Mouse (Mus musculus) forebrain, embryonic 10.5 days (tissue): ENCODE measurements around the gene Cdk2. TPM values are rescaled to one million over a fixed set of nuclear protein-coding genes. Genes with fewer than 3 reads are reported as not detected.
A peak's percentile ranks its signal among the peaks of the same experiment; 100 is the strongest.

ENCODE experiments used
- DNase-seq: peaks from one replicate; pipeline ENCODE4 v3.0.0-alpha.2; 2017; ENCODE audit warnings: low spot score; ENCODE audit errors: extremely low spot score
- H3K27ac ChIP-seq: fragments of 300-500 bp; sonication (generic); 2 replicates; pipeline ENCODE4 v1.5.1; 2016; ENCODE audit warnings: mild to moderate bottlenecking
- H3K27me3 ChIP-seq: fragments of 300-500 bp; sonication (generic); 2 replicates; pipeline ENCODE4 v1.6.1; 2016; ENCODE audit warnings: mild to moderate bottlenecking; ENCODE audit not compliant: poor library complexity, severe bottlenecking
- H3K36me3 ChIP-seq: fragments of 300-500 bp; sonication (generic); replicated peaks from 2 replicates; pipeline ENCODE4 v1.6.1; 2016; ENCODE audit warnings: mild to moderate bottlenecking, moderate library complexity
- H3K4me1 ChIP-seq: fragments of 300-500 bp; sonication (generic); 2 replicates; pipeline ENCODE4 v1.6.1; 2016
- H3K4me3 ChIP-seq: fragments of 300-500 bp; sonication (generic); 2 replicates; pipeline ENCODE4 v1.5.1; 2016; ENCODE audit warnings: mild to moderate bottlenecking, moderate library complexity
- H3K9me3 ChIP-seq: fragments of 300-500 bp; sonication (generic); 2 replicates; pipeline ENCODE4 v1.6.1; 2016; ENCODE audit warnings: mild to moderate bottlenecking, moderate library complexity
- WGBS: fragments of 180-500 bp; shearing (Covaris S2); methylation state at CpG from one replicate; pipeline ENCODE4 v1.1.7; 2016; 5-methylcytosine and 5-hydroxymethylcytosine counted together
- polyA plus RNA-seq: library from polyadenylated mRNA; unstranded; fragments of >200 nt; fragmentation: Nextera tagmentation; extraction: Ambion mirVana; gene quantifications from 2 replicates; pipeline ENCODE4 v1.2.1, GENCODE M21; 2016

Cdk2 gene
- polyA plus RNA-seq = 119 and 120 TPM in 2 replicates

- DNase-seq = peak; percentile 96
- Histone ChIP-seq H3K4me3 (peak within 1 kb of the TSS; percentile 93), H3K4me1 (peaks cover 28% of the 10 kb centered on the region), H3K27me3 (no peaks in the 10 kb centered on the region), H3K27ac (peak within 1 kb of the TSS; percentile 96), H3K36me3 (peaks cover 40% of the 10 kb centered on the region), H3K9me3 (no peaks in the 10 kb centered on the region)
- WGBS = under 1% methylated on average over 62 of the region's 62 CpGs
Measured at GRCm38 (mm10) chr10:128704491-128705316, at the start of gene Cdk2. TSS of gene Cdk2 (minus strand) at chr10:128705031.

GRCm38 (mm10) chr10:128748252-128748864, 43.5 kb upstream of the Cdk2 start:
- Histone ChIP-seq H3K27ac (peak overlapping the region; percentile 97), H3K27me3 (peaks cover 34% of the 10 kb centered on the region), H3K9me3 (no peaks in the 10 kb centered on the region), H3K36me3 (peaks cover 15% of the 10 kb centered on the region), H3K4me1 (peaks cover 45% of the 10 kb centered on the region), H3K4me3 (peak overlapping the region; percentile 85)
- WGBS = under 1% methylated on average over 37 of the region's 37 CpGs
- peak; percentile 93 for DNase-seq

- Histone ChIP-seq H3K4me1 (peaks cover 50% of the 10 kb centered on the region), H3K27ac (peak within 1 kb of the TSS; percentile 97), H3K36me3 (peaks cover 9% of the 10 kb centered on the region), H3K9me3 (no peaks in the 10 kb centered on the region), H3K27me3 (peaks cover 40% of the 10 kb centered on the region), H3K4me3 (peak within 1 kb of the TSS; percentile 85)
- under 1% methylated on average over 36 of the region's 36 CpGs for WGBS
- DNase-seq = peak; percentile 78
Measured at GRCm38 (mm10) chr10:128747646-128748251, 42.9 kb upstream of the Cdk2 start, which contains the start of gene Pym1. TSS of gene Pym1 (plus strand) at chr10:128747889.

- peak overlapping the region; percentile 97 for H3K27ac ChIP-seq
- peaks cover 2% of the 10 kb centered on the region for H3K36me3 ChIP-seq
- H3K27me3 ChIP-seq = peaks cover 46% of the 10 kb centered on the region
- peaks cover 52% of the 10 kb centered on the region for H3K4me1 ChIP-seq
- DNase-seq = no peak
- H3K4me3 ChIP-seq = peak overlapping the region; percentile 85
- 34% methylated on average over 9 of the region's 9 CpGs for WGBS
- H3K9me3 ChIP-seq = no peaks in the 10 kb centered on the region
Measured at GRCm38 (mm10) chr10:128746972-128747645, 42.3 kb upstream of the Cdk2 start.

- no peaks in the 10 kb centered on the region for H3K9me3 ChIP-seq
- H3K4me3 ChIP-seq = no peak overlapping the region
- H3K27me3 ChIP-seq = peaks cover 57% of the 10 kb centered on the region
- DNase-seq = no peak
- 92% methylated on average over 10 of the region's 10 CpGs for WGBS
- peaks cover 52% of the 10 kb centered on the region for H3K4me1 ChIP-seq
- H3K27ac ChIP-seq = no peak overlapping the region
- H3K36me3 ChIP-seq = no peaks in the 10 kb centered on the region
Measured at GRCm38 (mm10) chr10:128745946-128746613, 41.2 kb upstream of the Cdk2 start.

GRCm38 (mm10) chr10:128744680-128745601, 40.1 kb upstream of the Cdk2 start, which contains the start of gene Dgka:
TSS of gene Dgka (minus strand) at chr10:128744855.
- DNase-seq = no peak
- Histone ChIP-seq H3K27ac (peak within 1 kb of the TSS; percentile 78), H3K9me3 (no peaks in the 10 kb centered on the region), H3K27me3 (peaks cover 63% of the 10 kb centered on the region), H3K4me1 (peaks cover 47% of the 10 kb centered on the region), H3K36me3 (no peaks in the 10 kb centered on the region), H3K4me3 (peak within 1 kb of the TSS; percentile 72)
- 23% methylated on average over 18 of the region's 18 CpGs for WGBS

- DNase-seq = no peak
- Histone ChIP-seq H3K27ac (peak overlapping the region; percentile 78), H3K4me3 (peak overlapping the region; percentile 72), H3K4me1 (peaks cover 40% of the 10 kb centered on the region), H3K36me3 (no peaks in the 10 kb centered on the region), H3K27me3 (peaks cover 63% of the 10 kb centered on the region), H3K9me3 (no peaks in the 10 kb centered on the region)
- WGBS = 8% methylated on average over 8 of the region's 8 CpGs
Measured at GRCm38 (mm10) chr10:128744211-128744610, 39.4 kb upstream of the Cdk2 start.

- peak overlapping the region; percentile 78 for H3K27ac ChIP-seq
- WGBS = under 1% methylated on average over 37 of the region's 37 CpGs
- peak; percentile 60 for DNase-seq
Measured at GRCm38 (mm10) chr10:128743791-128744191, 39.0 kb upstream of the Cdk2 start.

GRCm38 (mm10) chr10:128743235-128743634, 38.4 kb upstream of the Cdk2 start:
- no peaks in the 10 kb centered on the region for H3K36me3 ChIP-seq
- peak overlapping the region; percentile 78; the same call in 1 of the 2 replicates for H3K27ac ChIP-seq
- H3K4me3 ChIP-seq = peak overlapping the region; percentile 72
- peaks cover 63% of the 10 kb centered on the region for H3K27me3 ChIP-seq
- no peak for DNase-seq
- H3K9me3 ChIP-seq = no peaks in the 10 kb centered on the region
- 8% methylated on average over 7 of the region's 7 CpGs for WGBS
- peaks cover 36% of the 10 kb centered on the region for H3K4me1 ChIP-seq

More at GRCm38 (mm10) chr10:128743791-128744191, 39.0 kb upstream of the Cdk2 start:
- peaks cover 63% of the 10 kb centered on the region for H3K27me3 ChIP-seq
- H3K4me3 ChIP-seq = peak overlapping the region; percentile 72
- no peaks in the 10 kb centered on the region for H3K9me3 ChIP-seq
- peaks cover 36% of the 10 kb centered on the region for H3K4me1 ChIP-seq
- no peaks in the 10 kb centered on the region for H3K36me3 ChIP-seq

GRCm38 (mm10) chr10:128742616-128743015, 37.8 kb upstream of the Cdk2 start:
- Histone ChIP-seq H3K4me3 (no peak overlapping the region), H3K27me3 (peaks cover 63% of the 10 kb centered on the region), H3K36me3 (no peaks in the 10 kb centered on the region), H3K27ac (no peak overlapping the region), H3K4me1 (peaks cover 35% of the 10 kb centered on the region), H3K9me3 (no peaks in the 10 kb centered on the region)
- 52% methylated on average over 4 of the region's 4 CpGs for WGBS
- no peak for DNase-seq

- no peaks in the 10 kb centered on the region for H3K9me3 ChIP-seq
- peaks cover 48% of the 10 kb centered on the region for H3K27me3 ChIP-seq
- DNase-seq = no peak
- H3K4me3 ChIP-seq = no peak overlapping the region
- WGBS = 65% methylated on average over 2 of the region's 2 CpGs
- no peaks in the 10 kb centered on the region for H3K36me3 ChIP-seq
- H3K27ac ChIP-seq = no peak overlapping the region
- peaks cover 34% of the 10 kb centered on the region for H3K4me1 ChIP-seq
Measured at GRCm38 (mm10) chr10:128740296-128740695, 35.5 kb upstream of the Cdk2 start.
